Mouse (Mus musculus) gastrocnemius, adult 18-20 months (tissue): ENCODE data around the gene Nlrc4. TPM values are rescaled to one million over a fixed set of nuclear protein-coding genes. Genes with fewer than 3 reads are reported as not detected.
A peak's percentile ranks its signal among the peaks of the same experiment; 100 is the strongest.

Experiments
- DNase-seq: peaks from one replicate; pipeline ENCODE4 v3.0.0; 2021; ENCODE audit warnings: low spot score
- total RNA-seq, 2 experiments: library from RNA; stranded (reverse); gene quantifications; 2 replicates each; pipeline ENCODE4 v1.2.3; 2021

Nlrc4 gene
- total RNA-seq, 2 experiments from 2014 or later = 0.09 TPM; not detected in 1

DNA sequence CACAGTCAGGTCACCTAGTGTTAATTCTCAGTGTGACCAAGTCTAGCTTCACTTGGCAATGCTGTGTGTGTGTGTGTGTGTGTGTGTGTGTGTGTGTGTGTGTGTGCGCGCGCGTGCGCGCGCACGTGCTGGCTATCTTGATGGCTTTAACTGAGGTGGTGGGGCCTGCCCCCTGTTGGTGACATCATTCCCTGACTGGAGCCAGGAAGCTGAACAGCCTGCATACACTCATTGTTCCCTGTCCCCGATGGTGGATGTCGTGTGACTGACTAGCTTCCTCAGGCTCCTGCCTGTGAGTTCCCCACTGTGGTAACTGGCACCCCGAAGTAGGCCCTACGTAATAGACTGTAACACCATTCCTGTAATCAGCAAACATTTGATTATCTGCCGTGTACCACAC, 27.5 kb downstream of the Nlrc4 start:
- DNase-seq = no peak

GRCm38 (mm10) chr17:74430074-74430473, 28.9 kb downstream of the Nlrc4 start:
- DNase-seq = no peak

DNA sequence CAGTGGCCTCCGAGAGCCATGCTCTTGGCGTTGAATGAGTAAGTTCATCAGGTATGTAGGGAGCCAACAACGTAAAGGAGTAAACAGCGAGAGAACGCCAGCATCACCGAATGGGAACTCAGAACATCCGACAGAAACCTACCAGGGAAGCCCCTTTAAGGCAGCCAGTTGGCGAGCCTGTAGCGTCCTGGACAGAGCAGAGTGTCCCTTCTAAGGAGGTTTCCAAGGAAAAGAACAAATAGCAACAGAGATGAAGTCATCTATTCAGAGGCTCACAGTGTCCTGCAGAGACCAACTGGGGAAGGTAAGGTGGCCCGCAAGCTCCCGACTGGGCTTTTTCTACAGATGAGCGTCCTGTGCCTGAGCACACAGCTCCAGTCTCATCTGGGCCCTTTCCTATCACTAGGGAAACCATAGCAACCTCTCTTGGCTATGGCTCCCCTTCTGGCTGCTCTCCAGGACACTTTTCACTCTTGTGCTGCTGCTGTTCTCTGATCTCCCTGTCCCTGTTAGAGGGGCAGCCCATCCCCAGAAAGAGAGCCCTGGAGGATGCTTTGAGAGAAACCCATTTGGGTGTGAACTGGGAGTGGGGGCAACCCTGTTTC, 34.4 kb downstream of the Nlrc4 start:
- DNase-seq = peak; percentile 7

DNA sequence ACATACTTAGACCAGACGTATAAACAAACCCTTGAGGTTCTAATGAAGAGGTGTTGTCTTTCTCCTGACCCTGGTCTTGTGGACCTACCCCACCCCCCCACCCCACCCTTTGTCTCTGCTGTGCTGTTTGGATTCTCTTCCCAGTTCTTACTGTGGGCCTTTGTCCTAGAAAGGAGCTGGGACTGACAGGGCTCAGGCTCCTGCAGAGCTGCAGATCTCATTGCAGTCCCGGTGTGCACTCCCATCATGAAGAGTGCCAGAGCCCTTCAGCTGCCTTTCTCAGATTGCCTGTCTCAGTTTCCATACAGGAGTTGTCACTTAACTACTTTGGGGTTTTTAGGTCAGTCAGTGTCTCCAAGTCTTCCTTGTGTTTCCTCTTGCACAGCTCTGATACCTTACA, 38.3 kb downstream of the Nlrc4 start:
- peak; percentile 34 for DNase-seq

DNA sequence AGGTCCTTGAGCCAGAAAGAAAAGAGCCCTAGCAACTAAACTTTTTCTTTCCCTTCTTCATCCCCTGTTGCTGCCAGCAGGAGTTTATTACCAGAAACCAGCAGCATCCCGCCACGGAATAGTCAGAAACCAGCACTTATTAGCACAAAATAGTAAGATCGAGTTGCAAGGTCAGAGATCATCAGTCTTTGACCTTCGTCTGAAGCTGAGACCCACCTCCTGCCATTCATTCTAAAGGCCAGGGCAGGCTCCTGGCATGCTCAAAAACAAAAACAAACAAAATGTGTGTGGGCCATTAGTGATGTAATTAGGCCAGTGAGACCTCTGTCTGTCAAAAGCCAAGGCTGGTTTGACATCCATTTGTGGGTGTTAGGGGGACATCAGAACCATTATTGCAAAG, 40.8 kb downstream of the Nlrc4 start:
- no peak for DNase-seq

DNA sequence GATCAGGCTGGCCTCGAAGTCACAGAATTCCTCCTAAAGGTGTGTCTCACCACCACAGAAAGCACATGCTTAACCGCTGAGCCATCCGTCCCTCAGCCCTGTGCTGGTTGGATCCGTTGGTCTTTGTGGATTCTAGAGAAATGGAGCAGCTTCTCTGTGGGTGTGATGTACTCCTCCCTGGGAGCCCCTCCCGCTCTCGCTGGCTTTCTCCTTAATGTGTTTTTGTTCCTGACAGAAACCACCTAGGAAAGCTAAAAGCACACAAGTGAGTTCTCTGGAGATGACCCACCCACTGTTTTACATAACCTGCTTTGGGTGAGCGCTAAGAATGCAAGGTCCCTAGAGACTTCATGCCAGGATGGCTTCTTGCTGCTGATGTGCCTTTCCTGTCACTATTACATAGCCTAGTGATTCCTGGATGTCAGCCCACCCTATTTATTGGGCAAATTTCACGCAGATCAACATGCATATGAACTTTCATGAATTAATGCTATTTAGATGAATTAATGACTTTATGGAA, 42.0 kb downstream of the Nlrc4 start:
- DNase-seq = no peak

DNA sequence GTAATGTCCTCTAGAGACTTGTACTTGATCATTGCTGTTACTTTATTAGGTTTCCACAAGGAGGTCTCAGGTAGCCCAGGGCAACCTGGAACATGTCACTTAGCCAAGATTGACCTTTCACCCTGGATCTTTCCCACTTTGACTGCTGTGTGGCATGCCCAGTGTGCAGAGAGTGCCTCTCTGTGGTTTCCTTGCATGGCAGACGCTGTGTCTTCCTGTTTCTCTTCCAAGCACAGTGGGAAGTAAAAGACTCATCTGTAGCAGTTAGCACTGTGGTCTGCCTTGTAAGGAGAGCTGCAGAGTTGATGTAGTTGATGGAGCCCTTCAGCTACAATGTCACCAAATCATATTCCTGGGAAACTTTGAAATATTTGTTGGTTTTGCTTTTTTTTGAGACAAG, 44.3 kb downstream of the Nlrc4 start:
- no peak for DNase-seq

DNA sequence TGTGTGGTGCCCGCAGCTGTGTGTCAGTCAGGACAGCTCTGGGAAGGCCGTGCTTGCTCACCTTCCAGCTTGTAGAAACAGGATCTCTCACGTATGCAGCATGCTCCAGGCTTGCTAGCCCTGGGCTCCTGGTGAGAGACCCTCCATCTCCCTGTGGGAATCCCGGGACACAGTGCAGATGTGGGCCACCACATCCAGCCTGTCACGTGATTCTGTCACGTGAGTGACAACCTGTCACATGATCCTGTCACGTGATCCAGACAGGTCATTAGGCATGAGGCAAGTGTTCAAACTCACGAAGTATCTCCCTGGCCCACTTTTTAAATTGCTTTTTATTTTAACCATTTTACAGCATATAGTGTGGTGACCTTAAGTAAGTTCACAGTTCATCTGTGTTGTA, 45.6 kb downstream of the Nlrc4 start:
- DNase-seq = no peak

GRCm38 (mm10) chr17:74409722-74410121, 49.2 kb downstream of the Nlrc4 start:
- no peak for DNase-seq

DNA sequence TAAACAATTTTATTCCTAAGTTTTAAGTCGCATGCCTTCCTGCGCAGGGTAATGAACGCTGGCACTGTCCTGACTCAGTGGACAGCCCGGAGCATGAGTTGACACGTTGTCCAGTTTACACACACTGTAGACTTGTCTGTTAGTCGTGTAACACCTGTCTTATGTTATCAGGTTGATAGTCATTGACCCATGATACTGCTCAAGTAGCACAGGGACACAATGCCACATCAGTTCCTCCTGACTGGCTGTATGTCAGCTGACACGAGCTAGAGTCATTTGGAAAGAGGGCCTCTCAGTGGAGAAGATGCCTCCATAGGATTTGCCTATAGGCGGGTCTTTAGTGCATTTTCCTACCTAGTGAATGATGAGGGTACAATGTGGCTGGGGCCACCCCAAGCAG, 52.5 kb downstream of the Nlrc4 start:
- no peak for DNase-seq

- DNase-seq = no peak
Measured at GRCm38 (mm10) chr17:74402486-74403222, 56.3 kb downstream of the Nlrc4 start.

DNA sequence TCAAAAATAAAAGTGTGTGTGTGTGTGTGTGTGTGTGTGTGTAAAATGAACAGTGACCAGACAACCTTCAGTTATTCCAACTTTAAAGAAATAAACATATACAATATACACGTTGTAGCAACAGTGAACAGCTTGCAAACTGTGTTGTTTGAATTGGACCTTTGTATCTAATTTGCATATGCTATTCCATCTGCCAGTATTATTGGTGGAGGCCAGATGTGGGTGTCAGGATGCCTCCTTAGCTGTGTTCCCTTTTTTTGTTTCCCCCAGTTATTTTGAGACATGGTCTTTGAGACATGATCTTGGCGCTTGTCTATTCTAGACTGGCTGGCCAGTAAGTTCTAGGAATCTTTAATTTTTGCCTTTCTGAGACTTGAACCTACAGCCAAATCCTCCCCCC, 61.8 kb downstream of the Nlrc4 start:
- DNase-seq = no peak

DNA sequence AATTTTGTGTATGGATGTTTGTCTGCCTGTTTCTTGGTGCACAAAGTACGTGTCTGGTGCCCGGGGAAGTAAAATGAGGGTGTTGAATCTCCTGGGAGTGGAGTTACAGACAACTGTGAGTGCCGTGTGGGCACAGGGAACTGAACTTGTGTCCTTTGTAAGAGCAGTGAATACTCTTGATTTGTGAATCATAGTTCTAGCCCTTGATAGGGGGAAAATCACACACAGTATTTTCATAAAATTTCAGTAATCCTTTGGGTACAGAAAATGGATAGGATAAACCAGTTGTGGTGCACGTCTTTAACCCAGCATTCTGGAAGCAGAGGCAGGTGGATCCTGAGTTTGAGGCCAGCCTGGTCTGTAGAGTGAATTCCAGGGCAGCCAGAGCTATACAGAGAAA, 62.2 kb downstream of the Nlrc4 start:
- DNase-seq = no peak

- peak; percentile 97 for DNase-seq
Measured at GRCm38 (mm10) chr17:74395383-74396065, 63.4 kb downstream of the Nlrc4 start, which contains the start of gene Slc30a6. Slc30a6 (plus strand) TSS chr17:74395608.

DNA sequence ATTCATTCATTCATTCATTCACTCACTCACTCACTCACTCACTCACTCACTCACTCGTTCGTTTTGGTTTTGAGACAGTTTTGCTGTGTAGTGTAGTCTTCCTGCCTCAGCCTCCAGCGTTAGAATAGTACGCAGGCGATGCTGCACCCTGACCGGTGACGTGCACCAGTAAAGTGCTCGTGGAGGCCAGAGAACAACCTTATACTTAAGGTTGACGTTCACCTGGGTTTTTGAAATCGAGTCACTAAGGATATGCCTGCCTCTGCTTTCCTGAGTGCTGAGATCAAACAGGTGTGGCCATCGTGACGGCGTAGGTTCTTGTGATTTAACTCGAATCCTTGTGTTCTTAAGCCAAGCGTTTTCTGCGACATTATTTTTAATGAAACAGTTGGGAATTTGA, 64.1 kb downstream of the Nlrc4 start:
- no peak for DNase-seq

- DNase-seq = no peak
Measured at GRCm38 (mm10) chr17:74394381-74394780, 64.6 kb downstream of the Nlrc4 start.

- DNase-seq = no peak
Measured at GRCm38 (mm10) chr17:74389847-74390246, 69.1 kb downstream of the Nlrc4 start.

GRCm38 (mm10) chr17:74386657-74387056, 72.3 kb downstream of the Nlrc4 start:
- no peak for DNase-seq

- DNase-seq = no peak
Measured at GRCm38 (mm10) chr17:74376916-74377315, 82.0 kb downstream of the Nlrc4 start.
